ENCODE assay signal across 25 mouse cellular contexts in the genomic region with DNA sequence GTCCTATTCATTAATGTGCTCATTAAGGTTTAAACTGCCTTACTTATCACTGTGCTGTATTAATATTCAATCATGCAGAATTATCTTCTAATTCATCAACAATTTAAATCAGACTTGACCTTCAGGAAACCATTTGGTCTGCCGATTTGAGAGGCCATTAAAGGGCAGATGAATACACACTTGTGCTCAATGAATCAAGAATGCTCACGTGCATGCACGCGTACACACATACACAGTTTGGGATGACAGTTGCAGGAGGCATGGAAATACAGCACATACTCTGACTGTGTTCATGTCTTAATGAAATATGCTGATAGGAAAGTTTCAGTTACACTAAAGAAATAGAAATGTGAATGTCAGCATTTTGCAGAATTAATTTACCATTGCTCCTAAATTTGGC.
DNase-seq lines count a peak whose midpoint lies in the region; ATAC-seq lines count a peak whose summit lies in the region.
"Had no signal": no experiment of that assay in that cellular context is flagged by ENCODE, and none has a peak within 500 bp of the region (broad histone marks: within the 10 kb centered on the region; RNA-seq: fewer than 3 reads in every experiment).

No protein-coding gene starts in this region.

- H3K9me3 ChIP-seq in forebrain, embryonic 13.5 days (replicated peaks): no peaks in the 10 kb centered on the region
- H3K9me3 ChIP-seq in forebrain, embryonic 12.5 days: no peaks in the 10 kb centered on the region
- no peaks in the 10 kb centered on the region for H3K9me3 ChIP-seq in hindbrain, embryonic 15.5 days
- H3K9me3 ChIP-seq in hindbrain, embryonic 14.5 days (ENCODE audit: control insufficient read depth, low read length): no peaks in the 10 kb centered on the region
- H3K9me3 ChIP-seq: embryonic facial prominence, embryonic 10.5 days; embryonic facial prominence, embryonic 13.5 days; hindbrain, embryonic 12.5 days had no signal

- no peaks in the 10 kb centered on the region for H3K27me3 ChIP-seq in forebrain, embryonic 13.5 days
- H3K27me3 ChIP-seq in forebrain, embryonic 12.5 days: no peaks in the 10 kb centered on the region
- H3K27me3 ChIP-seq in hindbrain, embryonic 15.5 days: no peaks in the 10 kb centered on the region
- no peaks in the 10 kb centered on the region for H3K27me3 ChIP-seq in hindbrain, embryonic 14.5 days (ENCODE audit: control insufficient read depth, insufficient read depth, low read length)
- H3K27me3 ChIP-seq: embryonic facial prominence, embryonic 13.5 days; hindbrain, embryonic 12.5 days; Patski had no signal

- H3K27ac ChIP-seq in forebrain, embryonic 13.5 days: no peak overlapping the region
- H3K27ac ChIP-seq in forebrain, embryonic 12.5 days: no peak overlapping the region
- H3K27ac ChIP-seq in hindbrain, embryonic 15.5 days (replicated peaks): 0 out of 2 replicates have a peak overlapping the region, but pooled peaks have one; percentile 20
- no peak overlapping the region for H3K27ac ChIP-seq in hindbrain, embryonic 14.5 days
- H3K27ac ChIP-seq: embryonic facial prominence, embryonic 10.5 days; embryonic facial prominence, embryonic 13.5 days; gastrocnemius, adult 2 months; hindbrain, embryonic 12.5 days; hindbrain, postnatal 0 days had no signal

- H3K4me2 ChIP-seq in forebrain, embryonic 13.5 days: no peak overlapping the region
- no peak overlapping the region for H3K4me2 ChIP-seq in forebrain, embryonic 12.5 days
- no peak overlapping the region for H3K4me2 ChIP-seq in hindbrain, embryonic 15.5 days
- no peak overlapping the region for H3K4me2 ChIP-seq in hindbrain, embryonic 14.5 days (replicated peaks)
- H3K4me2 ChIP-seq: embryonic facial prominence, embryonic 13.5 days; heart, embryonic 11.5 days; hindbrain, embryonic 12.5 days had no signal

- peaks cover 12% of the 10 kb centered on the region for H3K4me1 ChIP-seq in forebrain, embryonic 13.5 days
- H3K4me1 ChIP-seq in forebrain, embryonic 12.5 days: no peaks in the 10 kb centered on the region
- no peaks in the 10 kb centered on the region; the same call in 1 of the 2 replicates for H3K4me1 ChIP-seq in hindbrain, embryonic 15.5 days (replicated peaks)
- H3K4me1 ChIP-seq in hindbrain, embryonic 14.5 days (replicated peaks; ENCODE audit: control insufficient read depth, insufficient read depth, low read length): 0 out of 2 replicates have a peak, but pooled peaks cover 6% of the 10 kb centered on the region
- H3K4me1 ChIP-seq: embryonic facial prominence, embryonic 10.5 days; embryonic facial prominence, embryonic 13.5 days; hindbrain, embryonic 12.5 days had no signal

- peak; percentile 66 for ATAC-seq in forebrain, embryonic 13.5 days
- no peak for ATAC-seq in forebrain, embryonic 12.5 days (ENCODE audit: low FRiP score)
- ATAC-seq in hindbrain, embryonic 15.5 days (ENCODE audit: low FRiP score, low read depth): no peak
- no peak for ATAC-seq in hindbrain, embryonic 14.5 days (ENCODE audit: low FRiP score)
- ATAC-seq: hindbrain, postnatal 0 days; inflammation-experienced regulatory T-cells, adult 6 months; intestine, embryonic 16.5 days; Patski had no signal

- 46% methylated on average over 4 of the region's 4 CpGs for WGBS in forebrain, embryonic 13.5 days
- 45% methylated on average over 4 of the region's 4 CpGs for WGBS in forebrain, embryonic 12.5 days
- 50% methylated on average over 4 of the region's 4 CpGs for WGBS in hindbrain, embryonic 15.5 days
- WGBS in hindbrain, embryonic 14.5 days: 54% methylated on average over 4 of the region's 4 CpGs

- H3K36me3 ChIP-seq in forebrain, embryonic 13.5 days (ENCODE audit: poor library complexity, severe bottlenecking): no peaks in the 10 kb centered on the region
- H3K36me3 ChIP-seq in forebrain, embryonic 12.5 days (replicated peaks): no peaks in the 10 kb centered on the region
- H3K36me3 ChIP-seq in hindbrain, embryonic 15.5 days: no peaks in the 10 kb centered on the region
- H3K36me3 ChIP-seq in hindbrain, embryonic 14.5 days (replicated peaks; ENCODE audit: control insufficient read depth, insufficient read depth): no peaks in the 10 kb centered on the region
- H3K36me3 ChIP-seq: embryonic facial prominence, embryonic 10.5 days; embryonic facial prominence, embryonic 13.5 days; hindbrain, embryonic 12.5 days had no signal

- H3K4me3 ChIP-seq in forebrain, embryonic 13.5 days: no peak overlapping the region
- no peak overlapping the region for H3K4me3 ChIP-seq in forebrain, embryonic 12.5 days (replicated peaks)
- H3K4me3 ChIP-seq in hindbrain, embryonic 15.5 days: no peak overlapping the region
- H3K4me3 ChIP-seq in hindbrain, embryonic 14.5 days (replicated peaks; ENCODE audit: low read length): no peak overlapping the region
- H3K4me3 ChIP-seq: embryonic facial prominence, embryonic 10.5 days; embryonic facial prominence, embryonic 13.5 days; erythroblast, embryonic 14.5 days; gastrocnemius, adult 2 months; hindbrain, embryonic 12.5 days had no signal

- DNase-seq in hindbrain, embryonic 14.5 days (ENCODE audit: low spot score): no peak
- DNase-seq in retina, embryonic 14.5 days (ENCODE audit: low spot score): peak; percentile 23
- no peak for DNase-seq in lung, postnatal 4 days
- no peak for DNase-seq in ovary, adult 18-20 months (ENCODE audit: low spot score)
- DNase-seq: adrenal gland, postnatal 10 days; adrenal gland, postnatal 36 days; cerebellum, adult 11 months; cerebellum, adult 9-11 months; cerebellum, postnatal 25 days; embryo, embryonic 11 days; gastrocnemius, adult 2 months; gastrocnemius, postnatal 14 days; heart, adult 11 months had no signal

- H3K9ac ChIP-seq in forebrain, embryonic 13.5 days: no peak overlapping the region
- no peak overlapping the region for H3K9ac ChIP-seq in forebrain, embryonic 12.5 days
- H3K9ac ChIP-seq in hindbrain, embryonic 15.5 days: no peak overlapping the region
- H3K9ac ChIP-seq in hindbrain, embryonic 14.5 days: no peak overlapping the region
- H3K9ac ChIP-seq: embryonic facial prominence, embryonic 13.5 days; hindbrain, embryonic 12.5 days had no signal
